Mouse (Mus musculus): Measurements from ENCODE around the gene Slc38a3. TPM values are rescaled to one million over a fixed set of nuclear protein-coding genes. Genes with fewer than 3 reads are reported as not detected.

Slc38a3 gene
- total and polyA plus RNA-seq, 2 experiments from 2014 or later: 38.7 to 60.9 TPM

- ATAC-seq (no peak), DNase-seq (peak; percentile 32)
- Histone ChIP-seq H3K4me2 (ENCODE audit: low read depth) (peak overlapping the region; percentile 37; the same call in 1 of the 2 replicates), H3K36me3 (ENCODE audit: insufficient read depth) (no peaks in the 10 kb centered on the region), H3K27me3 (ENCODE audit: insufficient read depth, low read length) (no peaks in the 10 kb centered on the region), H3K9ac (peak overlapping the region; percentile 39), H3K4me3 (ENCODE audit: low read depth, low read length) (no peak overlapping the region), H3K4me1 (ENCODE audit: insufficient read depth) (peaks cover 53% of the 10 kb centered on the region), H3K9me3 (ENCODE audit: low read length) (no peaks in the 10 kb centered on the region), H3K27ac (ENCODE audit: low read depth, low read length) (peak overlapping the region; percentile 90)
- 13% methylated on average over 20 of the region's 20 CpGs for WGBS
- no peak for TF ChIP-seq CTCF (IDR thresholded peaks at IDR 0.05; ENCODE audit: low read depth)
These were observed 41.7 kb downstream of the Slc38a3 start for GRCm38 (mm10) chr9:107627387-107628255.

GRCm38 (mm10) chr9:107626844-107627277 is 42.5 kb downstream of the Slc38a3 start:
- H3K4me3 ChIP-seq (ENCODE audit: low read depth, low read length): no peak overlapping the region
- ATAC-seq: peak; percentile 84

GRCm38 (mm10) chr9:107626158-107626843 is 43.0 kb downstream of the Slc38a3 start:
- Histone ChIP-seq H3K9me3 (ENCODE audit: low read length) (no peaks in the 10 kb centered on the region), H3K9ac (peak overlapping the region; percentile 39), H3K27me3 (ENCODE audit: insufficient read depth, low read length) (no peaks in the 10 kb centered on the region), H3K4me1 (ENCODE audit: insufficient read depth) (peaks cover 40% of the 10 kb centered on the region), H3K27ac (ENCODE audit: low read depth, low read length) (peak overlapping the region; percentile 90), H3K36me3 (ENCODE audit: insufficient read depth) (no peaks in the 10 kb centered on the region), H3K4me2 (ENCODE audit: low read depth) (peak overlapping the region; percentile 37), H3K4me3 (ENCODE audit: low read depth, low read length) (no peak overlapping the region)
- WGBS: 22% methylated on average over 15 of the region's 15 CpGs
- no peak for TF ChIP-seq CTCF (IDR thresholded peaks at IDR 0.05; ENCODE audit: low read depth)
- ATAC-seq (peak; percentile 30), DNase-seq (no peak)

More at GRCm38 (mm10) chr9:107626844-107627277, 42.5 kb downstream of the Slc38a3 start:
- H3K4me1 ChIP-seq (ENCODE audit: insufficient read depth): peaks cover 45% of the 10 kb centered on the region
- no peaks in the 10 kb centered on the region for H3K27me3 ChIP-seq (ENCODE audit: insufficient read depth, low read length)
- H3K27ac ChIP-seq (ENCODE audit: low read depth, low read length): peak overlapping the region; percentile 90
- H3K4me2 ChIP-seq (ENCODE audit: low read depth): peak overlapping the region; percentile 37
- peak; percentile 97 for TF ChIP-seq CTCF (IDR thresholded peaks at IDR 0.05; ENCODE audit: low read depth)
- H3K9me3 ChIP-seq (ENCODE audit: low read length): no peaks in the 10 kb centered on the region
- no peaks in the 10 kb centered on the region for H3K36me3 ChIP-seq (ENCODE audit: insufficient read depth)
- H3K9ac ChIP-seq: peak overlapping the region; percentile 39
- 0% methylated on average over 2 of the region's 2 CpGs for WGBS
- DNase-seq: peak; percentile 91

- no peaks in the 10 kb centered on the region for H3K9me3 ChIP-seq (ENCODE audit: low read length)
- ATAC-seq (no peak), DNase-seq (no peak)
- H3K27me3 ChIP-seq (ENCODE audit: insufficient read depth, low read length): no peaks in the 10 kb centered on the region
- H3K36me3 ChIP-seq (ENCODE audit: insufficient read depth): no peaks in the 10 kb centered on the region
- H3K4me2 ChIP-seq (ENCODE audit: low read depth): no peak overlapping the region
- WGBS: 86% methylated on average over 12 of the region's 12 CpGs
- H3K4me1 ChIP-seq (ENCODE audit: insufficient read depth): peaks cover 34% of the 10 kb centered on the region
- TF ChIP-seq CTCF (IDR thresholded peaks at IDR 0.05; ENCODE audit: low read depth): peak; percentile 52
- H3K4me3 ChIP-seq (ENCODE audit: low read depth, low read length): no peak overlapping the region
- H3K9ac ChIP-seq: no peak overlapping the region
- peak overlapping the region; percentile 90 for H3K27ac ChIP-seq (ENCODE audit: low read depth, low read length)
These were observed 43.8 kb downstream of the Slc38a3 start for GRCm38 (mm10) chr9:107625351-107626128.

- ATAC-seq (no peak), DNase-seq (no peak)
- WGBS: 75% methylated on average over 3 of the region's 3 CpGs
- H3K27ac ChIP-seq (ENCODE audit: low read depth, low read length): 0 out of 2 replicates have a peak overlapping the region, but pooled peaks have one; percentile 24
- H3K36me3 ChIP-seq (ENCODE audit: insufficient read depth): peaks cover 3% of the 10 kb centered on the region
- no peaks in the 10 kb centered on the region for H3K27me3 ChIP-seq (ENCODE audit: insufficient read depth, low read length)
- no peak overlapping the region for H3K4me3 ChIP-seq (ENCODE audit: low read depth, low read length)
- no peaks in the 10 kb centered on the region for H3K9me3 ChIP-seq (ENCODE audit: low read length)
- no peak overlapping the region for H3K9ac ChIP-seq
- peaks cover 30% of the 10 kb centered on the region for H3K4me1 ChIP-seq (ENCODE audit: insufficient read depth)
- H3K4me2 ChIP-seq (ENCODE audit: low read depth): no peak overlapping the region
- no peak for TF ChIP-seq CTCF (IDR thresholded peaks at IDR 0.05; ENCODE audit: low read depth)
These were observed 44.4 kb downstream of the Slc38a3 start for GRCm38 (mm10) chr9:107624951-107625350.

GRCm38 (mm10) chr9:107624539-107624938 is 44.8 kb downstream of the Slc38a3 start:
- no peak overlapping the region for H3K4me2 ChIP-seq (ENCODE audit: low read depth)
- no peaks in the 10 kb centered on the region for H3K9me3 ChIP-seq (ENCODE audit: low read length)
- no peak for TF ChIP-seq CTCF (IDR thresholded peaks at IDR 0.05; ENCODE audit: low read depth)
- no peaks in the 10 kb centered on the region for H3K27me3 ChIP-seq (ENCODE audit: insufficient read depth, low read length)
- peaks cover 26% of the 10 kb centered on the region for H3K4me1 ChIP-seq (ENCODE audit: insufficient read depth)
- H3K9ac ChIP-seq: no peak overlapping the region
- WGBS: 69% methylated on average over 5 of the region's 5 CpGs
- H3K27ac ChIP-seq (ENCODE audit: low read depth, low read length): 0 out of 2 replicates have a peak overlapping the region, but pooled peaks have one; percentile 24
- peaks cover 7% of the 10 kb centered on the region for H3K36me3 ChIP-seq (ENCODE audit: insufficient read depth)
- no peak for ATAC-seq
- no peak overlapping the region for H3K4me3 ChIP-seq (ENCODE audit: low read depth, low read length)
- DNase-seq: no peak
